Mouse (Mus musculus): Measurements from ENCODE around the gene Sorcs3.

DNA sequence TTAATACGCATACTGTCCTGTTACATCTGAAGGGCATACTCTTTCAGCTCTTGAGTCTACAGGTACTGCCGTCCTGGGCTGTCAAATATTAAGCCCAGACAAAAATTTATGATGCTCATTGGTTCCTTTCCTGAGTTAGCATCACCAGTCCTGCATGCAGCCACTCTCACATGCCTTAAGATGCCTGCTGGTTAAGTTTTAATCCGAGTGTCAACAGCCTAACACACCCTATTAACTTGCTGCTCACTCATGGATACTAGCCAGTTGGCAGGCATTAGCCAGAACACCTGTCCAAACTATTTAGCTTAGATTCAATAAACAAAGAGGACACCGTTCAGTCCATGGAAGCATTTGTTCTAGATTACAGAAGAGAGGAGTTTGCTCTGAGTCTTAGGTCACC is 202.4 kb downstream of the Sorcs3 start:
- no peak for TF ChIP-seq MYOG (IDR thresholded peaks at IDR 0.05; ENCODE audit: control insufficient read depth, extremely low read depth, insufficient read length)
- no peak for TF ChIP-seq USF1 (IDR thresholded peaks at IDR 0.05; ENCODE audit: low read depth)
- no peak for TF ChIP-seq CTCF (IDR thresholded peaks at IDR 0.05; ENCODE audit: control insufficient read depth, insufficient read depth, insufficient read length)
- TF ChIP-seq MAX (IDR thresholded peaks at IDR 0.05), result no peak
